Mouse (Mus musculus) G1E (cell line): ENCODE measurements around the gene Ssc5d. TPM values are rescaled to one million over a fixed set of nuclear protein-coding genes. Genes with fewer than 3 reads are reported as not detected.

ENCODE experiments used
- ATAC-seq: 2 replicates; pipeline ENCODE4 v1.8.0; 2016; ENCODE audit warnings: mild to moderate bottlenecking; ENCODE audit not compliant: insufficient number of reproducible peaks, poor library complexity, low FRiP score, severe bottlenecking; ENCODE audit errors: extremely low read depth
- DNase-seq: peaks from one replicate; pipeline ENCODE4 v3.0.0; 2012; ENCODE audit warnings: low spot score
- H3K27me3 ChIP-seq: 2 replicates; pipeline ENCODE4 v1.6.1; 2012; ENCODE audit warnings: mild to moderate bottlenecking, low read length, inconsistent platforms; ENCODE audit not compliant: insufficient read depth
- H3K36me3 ChIP-seq: replicated peaks from 2 replicates; pipeline ENCODE3; 2012; ENCODE audit warnings: mild to moderate bottlenecking, inconsistent platforms
- H3K4me1 ChIP-seq: 2 replicates; pipeline ENCODE4 v1.6.1; 2012; ENCODE audit warnings: low read depth, low read length, inconsistent platforms, mixed read lengths; ENCODE audit not compliant: insufficient read depth
- H3K4me3 ChIP-seq: 2 replicates; pipeline ENCODE4 v1.5.1; 2012; ENCODE audit warnings: low read depth, mild to moderate bottlenecking, inconsistent platforms, low read length, moderate library complexity, mixed read lengths
- H3K9me3 ChIP-seq: replicated peaks from 2 replicates; pipeline ENCODE4 v1.6.1; 2012; ENCODE audit warnings: inconsistent platforms
- CTCF ChIP-seq: IDR thresholded peaks from 2 replicates; pipeline ENCODE4 v1.5.1; 2012; ENCODE audit warnings: low read depth, low read length, inconsistent platforms, mixed read lengths
- GATA1 ChIP-seq: IDR thresholded peaks from 2 replicates; pipeline ENCODE4 v1.6.1; 2012; ENCODE audit warnings: borderline replicate concordance, low read length, inconsistent platforms, mixed read lengths
- GATA2 ChIP-seq: IDR thresholded peaks from 2 replicates; pipeline ENCODE4 v1.6.1; 2012; ENCODE audit warnings: low read depth, low read length, inconsistent platforms, borderline replicate concordance
- POLR2AphosphoS5 ChIP-seq: IDR thresholded peaks from 2 replicates; pipeline ENCODE4 v1.6.1; 2012; ENCODE audit warnings: low read depth, low read length, inconsistent platforms; ENCODE audit not compliant: insufficient replicate concordance
- TAL1 ChIP-seq: conservative IDR thresholded peaks from 2 replicates; pipeline ENCODE4 v1.6.1; 2012; ENCODE audit warnings: low read depth, low read length, inconsistent platforms, mixed read lengths
- polyA plus RNA-seq: library from polyadenylated mRNA; stranded (reverse); fragments of >175 nt; gene quantifications from 2 replicates; pipeline ENCODE4 v1.2.3, GENCODE M21; 2012
- total RNA-seq, 2 experiments: library from RNA; stranded (forward) in 1 of 2; stranded (reverse) in 1 of 2; fragments of 200-1000 nt in 1 of 2; fragments of >200 nt in 1 of 2; fragmentation: Nextera tagmentation in 1 of 2; gene quantifications; 2 replicates each; pipeline ENCODE4 v1.2.3; 2014 to 2017

Ssc5d gene
- total and polyA plus RNA-seq, 3 experiments, result 0.02 to 0.05 TPM; not detected in 1

DNA sequence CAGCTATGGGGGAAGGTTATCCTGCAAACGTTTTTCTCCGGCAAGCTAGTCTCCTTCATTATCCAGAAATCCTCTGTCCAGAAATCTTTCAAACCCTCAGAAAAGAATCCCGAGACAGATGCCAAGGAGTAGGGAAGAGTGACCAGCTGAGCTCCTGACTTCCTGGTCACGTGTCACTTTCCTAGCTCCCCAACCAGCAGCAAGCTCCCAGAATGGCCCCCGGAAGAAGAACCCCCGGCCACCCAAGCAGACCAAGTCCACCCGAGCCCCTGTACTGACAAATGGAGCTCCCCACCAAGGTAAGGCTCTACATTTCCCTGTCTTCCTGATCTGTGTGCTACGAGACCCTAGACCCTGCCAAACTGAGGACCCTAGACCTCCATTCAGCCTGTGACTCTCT lies 2.1 kb downstream of the Ssc5d start:
- TF ChIP-seq GATA2 (no peak), CTCF (no peak), POLR2AphosphoS5 (no peak), TAL1 (no peak), GATA1 (no peak)
- no peaks in the 10 kb centered on the region for H3K9me3 ChIP-seq
- DNase-seq, result no peak
- ATAC-seq, result no peak
- H3K36me3 ChIP-seq, result no peaks in the 10 kb centered on the region
- peaks cover 57% of the 10 kb centered on the region for H3K27me3 ChIP-seq
- H3K4me3 ChIP-seq, result no peak overlapping the region
- peaks cover 11% of the 10 kb centered on the region for H3K4me1 ChIP-seq

DNA sequence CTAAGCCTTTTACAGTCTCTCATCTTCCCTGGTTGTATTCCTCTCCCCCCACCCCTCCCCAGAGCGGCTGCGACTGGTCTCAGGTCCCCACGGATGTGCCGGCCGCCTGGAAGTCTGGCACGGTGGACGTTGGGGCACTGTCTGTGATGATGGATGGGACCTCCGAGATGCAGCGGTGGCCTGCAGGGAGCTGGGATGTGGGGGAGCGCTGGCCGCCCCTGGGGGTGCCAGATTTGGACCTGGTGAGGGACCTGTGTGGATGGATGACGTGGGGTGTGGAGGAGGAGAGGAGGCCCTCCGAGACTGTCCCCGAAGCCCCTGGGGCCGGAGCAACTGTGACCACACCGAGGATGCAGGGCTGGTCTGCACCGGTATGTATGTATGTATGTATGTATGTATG lies 2.7 kb downstream of the Ssc5d start:
- no peak overlapping the region for H3K4me3 ChIP-seq
- no peaks in the 10 kb centered on the region for H3K36me3 ChIP-seq
- H3K4me1 ChIP-seq, result peaks cover 6% of the 10 kb centered on the region; the same call in 1 of the 2 replicates
- DNase-seq (no peak), ATAC-seq (no peak)
- H3K9me3 ChIP-seq, result no peaks in the 10 kb centered on the region
- TF ChIP-seq TAL1, result no peak
- TF ChIP-seq GATA1, result no peak
- TF ChIP-seq CTCF, result no peak
- no peak for TF ChIP-seq POLR2AphosphoS5
- no peak for TF ChIP-seq GATA2
- peaks cover 63% of the 10 kb centered on the region for H3K27me3 ChIP-seq

DNA sequence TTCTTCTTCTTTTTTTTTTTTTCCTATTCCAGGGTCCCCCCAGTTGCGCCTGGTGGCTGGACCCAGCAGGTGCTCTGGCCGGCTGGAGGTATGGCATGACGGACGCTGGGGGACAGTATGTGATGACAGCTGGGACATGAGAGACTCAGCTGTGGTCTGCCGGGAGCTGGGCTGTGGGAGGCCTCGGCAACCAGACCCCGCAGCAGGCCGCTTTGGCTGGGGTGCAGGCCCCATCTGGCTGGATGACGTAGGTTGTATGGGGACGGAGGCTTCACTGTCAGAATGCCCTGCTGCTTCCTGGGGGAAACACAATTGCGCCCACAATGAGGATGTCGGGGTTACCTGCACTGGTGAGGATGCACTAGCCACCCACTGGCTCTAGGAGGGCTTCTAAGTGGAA lies 7.5 kb downstream of the Ssc5d start:
- ATAC-seq, result no peak
- no peak for TF ChIP-seq POLR2AphosphoS5
- no peak for TF ChIP-seq GATA1
- TF ChIP-seq CTCF, result no peak
- no peak for TF ChIP-seq TAL1
- TF ChIP-seq GATA2, result no peak
- Histone ChIP-seq H3K4me1 (no peaks in the 10 kb centered on the region), H3K27me3 (peaks cover 47% of the 10 kb centered on the region), H3K9me3 (no peaks in the 10 kb centered on the region), H3K36me3 (no peaks in the 10 kb centered on the region), H3K4me3 (no peak overlapping the region)
- DNase-seq, result no peak

DNA sequence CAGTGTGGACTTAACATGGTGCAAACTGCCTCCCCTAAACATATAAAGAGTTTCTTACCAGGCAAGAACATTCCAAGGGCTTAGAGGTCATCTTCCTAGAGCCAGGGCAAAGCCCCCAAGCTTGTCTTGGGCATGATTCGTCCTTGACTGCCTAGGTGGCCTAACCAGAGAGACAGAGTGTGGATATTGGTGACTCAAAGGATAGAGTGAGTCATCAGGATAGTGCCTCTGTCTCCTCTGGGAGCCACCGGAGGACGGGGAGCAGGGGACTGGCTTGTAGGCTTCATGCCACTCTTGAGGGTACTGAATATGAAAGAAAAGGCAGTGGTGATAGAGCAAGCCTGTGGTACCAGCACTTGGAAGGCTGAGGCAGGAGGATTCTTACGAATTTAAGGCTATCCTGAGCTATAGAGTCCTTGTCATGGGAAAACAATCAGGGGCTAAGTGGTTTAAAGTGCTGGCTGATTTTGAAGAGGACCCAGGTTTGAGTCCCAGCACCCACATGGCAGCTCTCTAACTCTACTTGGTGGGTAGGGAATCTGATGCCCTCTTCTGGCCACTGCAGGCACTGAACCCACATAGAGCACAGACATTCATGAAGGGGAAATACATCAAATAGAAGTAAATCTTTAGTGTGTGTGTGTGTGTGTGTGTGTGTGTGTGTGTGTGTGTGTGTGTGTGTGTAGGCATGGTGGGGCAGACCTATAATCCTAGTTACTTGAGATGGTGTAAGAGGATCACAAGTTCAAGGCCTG lies 8.8 kb downstream of the Ssc5d start:
- TF ChIP-seq GATA2 (no peak), CTCF (no peak), POLR2AphosphoS5 (no peak), GATA1 (no peak), TAL1 (no peak)
- ATAC-seq, result no peak

DNA sequence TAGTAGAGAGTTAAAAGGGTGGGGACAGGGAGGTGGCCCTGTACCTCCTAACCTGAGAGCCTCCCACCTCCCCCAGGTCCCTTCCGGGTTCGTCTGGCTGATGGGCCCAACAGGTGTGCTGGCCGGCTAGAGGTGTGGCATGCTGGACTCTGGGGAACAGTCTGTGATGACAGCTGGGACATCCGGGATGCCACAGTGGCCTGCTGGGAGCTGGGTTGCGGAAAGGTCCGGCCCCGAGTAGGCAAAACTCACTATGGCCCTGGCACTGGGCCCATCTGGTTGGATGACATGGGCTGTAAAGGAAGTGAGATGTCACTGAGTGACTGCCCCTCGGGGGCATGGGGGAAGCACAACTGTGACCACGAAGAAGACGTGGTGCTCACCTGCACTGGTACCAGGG lies 11.2 kb downstream of the Ssc5d start:
- Histone ChIP-seq H3K4me3 (no peak overlapping the region), H3K36me3 (no peaks in the 10 kb centered on the region), H3K4me1 (peaks cover 10% of the 10 kb centered on the region), H3K27me3 (peaks cover 26% of the 10 kb centered on the region), H3K9me3 (no peaks in the 10 kb centered on the region)
- ATAC-seq (no peak), DNase-seq (no peak)
- TF ChIP-seq TAL1 (no peak), POLR2AphosphoS5 (no peak), GATA2 (no peak), CTCF (no peak), GATA1 (no peak)

More for the DNA sequence above, 8.8 kb downstream of the Ssc5d start:
- Histone ChIP-seq H3K27me3 (peaks cover 39% of the 10 kb centered on the region), H3K36me3 (no peaks in the 10 kb centered on the region), H3K4me3 (no peak overlapping the region), H3K4me1 (peaks cover 5% of the 10 kb centered on the region), H3K9me3 (no peaks in the 10 kb centered on the region)
- no peak for DNase-seq

DNA sequence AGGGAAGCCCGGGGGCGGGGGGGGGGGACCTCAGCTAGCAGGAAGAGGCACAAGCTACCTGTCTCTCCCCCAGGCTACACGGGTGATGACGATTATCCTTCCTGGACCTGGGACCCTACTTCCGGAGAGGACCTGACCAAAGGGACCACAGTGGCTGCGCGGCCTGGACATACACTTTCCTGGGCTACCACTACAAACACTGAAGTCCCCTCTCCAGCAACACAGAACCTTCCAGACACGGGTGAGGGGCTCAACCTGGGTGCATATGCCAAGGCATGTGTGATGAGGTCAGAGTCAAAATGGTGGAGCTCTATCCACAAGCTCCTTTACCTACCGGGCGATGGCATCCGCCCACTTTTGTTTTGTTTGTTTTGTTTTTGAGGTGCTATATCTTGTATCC lies 11.8 kb downstream of the Ssc5d start:
- no peak for DNase-seq
- Histone ChIP-seq H3K9me3 (no peaks in the 10 kb centered on the region), H3K36me3 (no peaks in the 10 kb centered on the region), H3K27me3 (peaks cover 24% of the 10 kb centered on the region), H3K4me3 (no peak overlapping the region), H3K4me1 (peaks cover 10% of the 10 kb centered on the region)
- no peak for ATAC-seq
- no peak for TF ChIP-seq GATA1
- TF ChIP-seq TAL1, result no peak

DNA sequence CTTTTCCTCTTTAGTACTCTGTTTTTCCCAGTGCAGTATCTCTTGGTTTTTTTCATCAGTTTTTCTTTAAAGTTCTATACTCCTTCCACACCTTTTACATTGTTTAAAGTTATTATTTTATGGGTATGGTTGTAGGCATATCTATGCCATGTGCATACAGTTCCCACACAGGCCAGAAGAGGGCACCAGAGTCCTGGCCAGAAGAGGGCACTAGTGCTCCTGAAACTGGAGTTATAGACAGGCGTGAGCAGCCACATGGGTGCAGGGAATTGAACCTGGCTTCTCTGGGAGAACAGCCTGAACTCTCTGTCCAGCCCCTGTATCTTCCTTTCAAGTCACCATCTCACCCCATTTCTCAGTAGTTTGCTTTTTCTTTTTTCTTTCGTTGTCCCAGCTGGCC lies 12.9 kb downstream of the Ssc5d start:
- ATAC-seq (0 out of 2 replicates have a peak, but pooled peaks have one; percentile 32), DNase-seq (no peak)

More for the DNA sequence above, 12.9 kb downstream of the Ssc5d start:
- Histone ChIP-seq H3K4me1 (peaks cover 13% of the 10 kb centered on the region), H3K9me3 (no peaks in the 10 kb centered on the region), H3K27me3 (peaks cover 14% of the 10 kb centered on the region), H3K36me3 (no peaks in the 10 kb centered on the region), H3K4me3 (no peak overlapping the region)
- TF ChIP-seq GATA1, result no peak
- TF ChIP-seq CTCF, result peak; percentile 88
